Mouse (Mus musculus) c-Kit-positive CD71-positive TER-119-positive erythroid progenitor cells, embryonic 14.5 days (primary cell): Measurements from ENCODE around the gene Inpp5d.
A peak's percentile ranks its signal among the peaks of the same experiment; 100 is the strongest.

ENCODE experiments used
- DNase-seq: peaks from one replicate; pipeline ENCODE4 v3.0.0-alpha.2; 2013; ENCODE audit warnings: low spot score

The Inpp5d gene

GRCm38 (mm10) chr1:87709020-87709419 is 88.9 kb downstream of the Inpp5d start:
- no peak for DNase-seq

DNA sequence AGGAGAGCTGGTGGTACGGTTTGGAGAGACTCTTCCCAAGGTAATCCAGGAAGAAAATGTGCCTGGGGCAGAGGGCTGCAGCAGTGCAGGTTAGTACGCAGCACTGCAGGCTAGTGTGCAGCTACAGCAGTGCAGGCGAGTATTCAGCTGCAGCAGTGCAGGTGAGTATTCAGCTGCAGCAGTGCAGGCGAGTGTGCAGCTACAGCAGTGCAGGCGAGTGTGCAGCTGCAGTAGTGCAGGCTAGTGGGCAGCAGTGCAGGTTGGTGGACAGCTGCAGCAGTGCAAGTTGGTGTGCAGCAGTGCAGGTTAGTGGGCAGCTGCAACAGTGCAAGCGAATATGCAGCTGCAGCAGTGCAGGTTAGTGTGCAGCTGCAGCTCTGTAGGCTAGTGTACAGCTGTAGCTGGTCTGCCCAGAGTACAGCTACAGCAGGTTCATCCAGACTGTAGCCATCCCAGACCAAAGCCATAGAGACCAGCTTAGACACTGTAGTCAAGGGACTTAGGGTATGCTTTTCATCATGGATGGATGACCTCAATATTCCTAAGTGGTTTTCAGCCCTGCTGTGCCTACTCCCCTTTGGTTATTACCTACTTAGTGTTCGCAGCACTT is 89.7 kb downstream of the Inpp5d start:
- no peak for DNase-seq

DNA sequence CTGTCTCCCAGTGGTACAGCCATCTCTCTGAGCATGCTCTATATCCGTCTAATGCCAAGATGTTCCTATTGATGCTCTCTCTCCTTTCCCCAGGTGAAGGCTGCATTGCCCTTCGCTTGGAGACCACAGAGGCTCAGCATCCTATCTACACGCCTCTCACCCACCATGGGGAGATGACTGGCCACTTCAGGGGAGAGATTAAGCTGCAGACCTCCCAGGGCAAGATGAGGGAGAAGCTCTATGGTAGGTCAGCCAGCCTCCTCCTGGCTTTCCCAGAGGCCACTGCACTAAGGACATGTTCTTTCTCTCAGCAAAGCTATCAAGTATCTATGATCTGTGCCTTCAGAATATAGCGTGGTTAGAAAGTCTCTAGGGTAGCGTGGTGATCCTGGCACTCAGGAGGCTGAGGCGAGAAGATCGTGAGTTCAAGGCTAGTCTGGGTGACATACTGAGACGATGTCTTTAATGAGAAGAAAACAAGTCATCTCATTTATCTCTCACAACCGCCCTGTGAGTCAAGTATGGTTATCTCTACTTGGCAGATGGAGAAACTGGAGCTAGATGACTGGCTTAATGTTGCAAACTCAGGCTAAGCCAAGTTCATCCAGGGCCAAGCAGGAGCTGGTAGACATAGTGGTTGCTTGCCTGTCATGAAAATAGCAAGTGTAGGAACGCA is 92.0 kb downstream of the Inpp5d start:
- DNase-seq, result peak; percentile 82

DNA sequence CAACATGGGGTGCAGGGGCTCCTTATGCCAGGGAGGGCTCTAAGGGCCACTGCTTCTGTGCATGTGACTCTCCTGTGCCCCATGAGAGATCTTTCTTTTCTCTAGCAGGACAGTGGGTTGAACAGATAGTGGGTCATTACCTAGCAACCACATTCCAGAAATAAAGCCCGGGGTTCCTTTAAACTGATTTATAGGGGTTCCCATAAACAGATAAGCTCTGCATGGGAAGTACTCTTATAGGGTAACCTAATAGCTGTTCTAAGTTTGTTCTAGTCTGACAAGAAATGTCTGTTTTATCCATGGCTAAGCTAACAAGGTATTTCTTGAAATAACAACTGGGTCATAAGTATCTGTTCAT is 92.5 kb downstream of the Inpp5d start:
- DNase-seq, result no peak

DNA sequence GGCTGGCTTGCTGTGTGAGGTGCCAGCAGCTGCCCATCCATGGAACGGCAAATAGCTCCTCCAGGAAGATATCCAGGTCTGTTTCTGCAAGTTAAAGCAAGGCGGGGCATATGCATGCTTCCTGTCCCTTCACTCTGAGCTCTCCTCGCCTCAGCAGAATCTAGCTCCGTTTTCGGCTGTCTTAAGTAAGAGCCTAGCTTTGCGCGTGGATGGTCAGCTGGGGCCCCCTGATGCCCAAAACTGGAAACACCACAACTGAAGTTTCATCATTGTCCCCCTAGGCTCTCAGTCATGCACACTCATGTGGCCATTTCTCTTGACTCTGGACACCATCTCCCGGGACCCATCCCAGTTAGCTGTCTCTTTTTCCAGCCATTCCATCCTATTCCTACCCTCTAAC is 101.3 kb downstream of the Inpp5d start:
- no peak for DNase-seq

- DNase-seq, result no peak
These were observed 102.0 kb downstream of the Inpp5d start for GRCm38 (mm10) chr1:87722081-87722480.

DNA sequence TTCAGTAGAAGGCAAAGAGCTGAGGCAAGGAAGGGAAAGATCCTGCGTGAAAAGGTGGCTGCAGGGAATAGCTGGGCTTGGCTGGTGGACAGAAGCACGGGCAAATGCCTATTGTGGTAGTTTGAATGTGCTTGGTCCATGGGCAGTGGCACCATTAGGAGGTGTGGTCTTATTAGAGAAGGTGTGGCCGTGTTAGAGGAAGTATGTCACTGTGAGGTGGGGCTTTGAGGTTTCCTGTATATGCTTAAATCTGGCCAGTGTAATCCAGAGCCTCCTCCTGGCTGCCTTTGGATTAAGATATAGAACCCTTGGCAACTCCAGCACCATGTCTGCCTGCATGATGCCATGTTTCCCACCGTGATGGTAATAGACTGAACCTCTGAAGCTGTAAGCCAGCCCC is 103.2 kb downstream of the Inpp5d start:
- DNase-seq, result no peak

DNA sequence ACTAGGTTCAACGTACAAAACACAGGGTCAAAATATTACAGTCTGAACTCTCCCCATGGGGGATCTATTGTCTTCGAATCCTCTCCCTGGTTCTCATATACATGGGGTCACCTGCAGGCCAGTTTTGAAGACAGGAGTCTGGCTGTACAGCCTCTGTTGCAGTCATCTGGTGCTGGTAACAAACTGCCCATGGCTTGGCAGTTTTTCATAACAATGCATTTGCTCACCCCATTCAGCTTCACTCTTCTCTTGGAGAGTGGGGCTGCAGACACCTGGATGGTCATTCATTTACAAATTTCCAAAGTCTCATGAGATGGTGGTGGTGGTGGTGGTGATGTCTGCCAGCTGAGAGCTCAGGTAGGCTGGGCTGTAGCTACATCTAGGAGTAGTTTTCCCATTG is 109.0 kb downstream of the Inpp5d start:
- DNase-seq, result no peak

DNA sequence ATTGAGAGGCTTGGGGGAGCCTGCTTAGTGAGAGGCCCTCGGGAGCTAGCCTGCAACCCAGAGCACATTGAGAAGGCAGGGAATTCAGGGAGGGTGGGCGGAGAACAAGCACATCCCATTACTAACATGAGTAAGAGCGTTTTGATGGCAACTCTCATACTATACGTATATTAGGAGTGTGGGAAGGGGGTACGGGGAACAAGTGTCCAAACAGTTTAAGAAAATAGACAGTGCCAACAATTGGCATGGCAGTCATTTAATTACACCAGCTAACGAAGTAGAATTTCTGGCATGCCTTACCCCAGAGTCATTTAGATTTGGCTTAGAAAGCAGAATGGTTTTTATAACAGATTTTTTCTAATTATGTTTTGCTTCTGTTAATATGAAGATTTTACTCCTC is 109.7 kb downstream of the Inpp5d start:
- DNase-seq, result no peak

- DNase-seq, result no peak
These were observed 110.2 kb downstream of the Inpp5d start for GRCm38 (mm10) chr1:87730271-87730670.

- no peak for DNase-seq
These were observed 113.1 kb downstream of the Inpp5d start for GRCm38 (mm10) chr1:87733212-87733611.

DNA sequence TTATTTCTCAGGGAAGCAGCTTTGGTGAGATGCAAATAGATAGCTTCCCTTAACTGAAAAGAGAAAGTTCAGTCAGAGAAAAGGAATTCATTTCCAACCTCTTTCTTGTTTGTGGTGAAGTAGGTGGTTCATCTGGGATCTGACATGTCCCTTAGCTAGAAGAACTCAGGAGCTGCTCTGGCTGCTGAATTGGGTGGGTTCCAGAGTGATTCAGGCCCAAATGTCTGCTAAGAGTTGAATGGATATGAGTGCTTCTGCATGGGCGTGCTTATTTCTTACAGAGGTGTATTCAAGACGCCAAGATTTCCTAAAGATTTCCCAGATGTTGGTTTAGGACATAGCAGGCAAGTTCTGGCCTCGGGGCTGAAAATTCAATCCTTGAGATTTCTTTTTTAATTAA is 114.0 kb downstream of the Inpp5d start:
- no peak for DNase-seq

GRCm38 (mm10) chr1:87740584-87741290 is 120.6 kb downstream of the Inpp5d start:
- DNase-seq, result no peak

GRCm38 (mm10) chr1:87749360-87749973 is 129.4 kb downstream of the Inpp5d start:
- no peak for DNase-seq

GRCm38 (mm10) chr1:87755641-87756470 is 135.7 kb downstream of the Inpp5d start, which contains the start of gene Atg16l1:
TSS of gene Atg16l1 (plus strand) at chr1:87755870.
- DNase-seq, result peak; percentile 93

GRCm38 (mm10) chr1:87763821-87764220 is 143.7 kb downstream of the Inpp5d start:
- DNase-seq, result peak; percentile 34

- no peak for DNase-seq
These were observed 145.6 kb downstream of the Inpp5d start for GRCm38 (mm10) chr1:87765741-87766140.

GRCm38 (mm10) chr1:87766233-87766632 is 146.1 kb downstream of the Inpp5d start:
- DNase-seq, result peak; percentile 34

DNA sequence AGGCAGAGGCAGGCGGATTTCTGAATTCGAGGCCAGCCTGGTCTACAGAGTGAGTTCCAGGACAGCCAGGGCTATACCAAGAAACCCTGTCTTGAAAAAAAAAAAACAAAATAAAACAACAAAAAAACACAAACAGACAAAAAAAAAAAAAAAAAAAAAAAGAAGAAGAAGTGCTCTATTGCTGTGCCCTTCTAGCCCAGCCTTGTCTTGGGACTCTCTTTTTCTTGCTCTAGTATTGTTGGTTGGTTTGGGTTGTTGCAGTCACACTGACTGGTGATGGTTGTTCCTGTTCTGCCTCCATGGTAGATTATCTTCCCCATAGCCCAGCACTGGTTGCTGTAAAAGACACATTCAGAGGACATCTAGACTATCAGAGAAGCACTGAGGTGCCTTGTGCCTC is 149.2 kb downstream of the Inpp5d start:
- no peak for DNase-seq
